Mouse (Mus musculus) ES-Bruce4 (cell line): Measurements from ENCODE around the gene Mlf2.

Experiments used
- CTCF ChIP-seq: IDR thresholded peaks from one replicate; pipeline ENCODE4 v1.8.1; 2011; ENCODE audit warnings: low read depth, low read length
- EP300 ChIP-seq: IDR thresholded peaks from 2 replicates; pipeline ENCODE4 v1.6.1; 2011; ENCODE audit warnings: low read depth, low read length; ENCODE audit not compliant: insufficient read depth

- TF ChIP-seq CTCF (no peak), EP300 (peak; percentile 60; the same call in 1 of the 2 replicates)
These were observed 34.0 kb downstream of the Mlf2 start, which contains the start of gene Cops7a for GRCm38 (mm10) chr6:124965088-124965719.
